Mouse (Mus musculus): ENCODE data around the gene Dhrs7b.

GRCm38 (mm10) chr11:60809546-60809945 lies 20.9 kb upstream of the Dhrs7b start:
- TF ChIP-seq EP300 (IDR thresholded peaks at IDR 0.05; ENCODE audit: low read depth) (no peak), CTCF (IDR thresholded peaks at IDR 0.05; ENCODE audit: low read depth) (no peak)
